Mouse (Mus musculus) embryonic facial prominence, embryonic 11.5 days (tissue): ENCODE measurements around the gene Rabepk. TPM values are rescaled to one million over a fixed set of nuclear protein-coding genes. Genes with fewer than 3 reads are reported as not detected.
"Not testable (repeated sequence)": the region's sequence is repeated elsewhere in the genome, so short reads cannot be mapped to it uniquely, and the experiment has no call there.

Experiments
- ATAC-seq: fragments of 200-750 bp; cut with Nextera tagmentation; replicated peaks from 2 replicates; pipeline ENCODE4 v1.8.0; 2017; ENCODE audit warnings: low read depth; ENCODE audit not compliant: insufficient number of reproducible peaks, low FRiP score, low TSS enrichment
- DNase-seq: peaks from one replicate; pipeline ENCODE4 v3.0.0-alpha.2; 2015; ENCODE audit warnings: low spot score
- H3K27ac ChIP-seq: fragments of 300-500 bp; sonication (generic); replicated peaks from 2 replicates; pipeline ENCODE4 v1.5.1; 2014; ENCODE audit warnings: mild to moderate bottlenecking, low read depth, low read length, control low read depth
- H3K27me3 ChIP-seq: fragments of 300-500 bp; sonication (generic); 2 replicates; pipeline ENCODE4 v1.6.1; 2014; ENCODE audit warnings: mild to moderate bottlenecking, low read length, moderate library complexity, mixed read lengths; ENCODE audit not compliant: control insufficient read depth, insufficient read depth
- H3K36me3 ChIP-seq: fragments of 300-500 bp; sonication (generic); replicated peaks from 2 replicates; pipeline ENCODE4 v1.6.1; 2014; ENCODE audit warnings: low read depth, mild to moderate bottlenecking, low read length, moderate library complexity, mixed read lengths; ENCODE audit not compliant: control insufficient read depth, insufficient read depth
- H3K4me1 ChIP-seq: fragments of 300-500 bp; sonication (generic); 2 replicates; pipeline ENCODE4 v1.6.1; 2014; ENCODE audit warnings: low read length, mixed read lengths; ENCODE audit not compliant: control insufficient read depth, insufficient read depth
- H3K4me2 ChIP-seq: fragments of 300-500 bp; sonication (generic); 2 replicates; pipeline ENCODE4 v1.6.1; 2014; ENCODE audit warnings: low read depth, mild to moderate bottlenecking, control low read depth, low read length, moderate library complexity
- H3K4me3 ChIP-seq: fragments of 300-500 bp; sonication (generic); 2 replicates; pipeline ENCODE4 v1.5.1; 2014; ENCODE audit warnings: low read depth, low read length, control low read depth
- H3K9ac ChIP-seq: fragments of 300-500 bp; sonication (generic); replicated peaks from 2 replicates; pipeline ENCODE4 v1.6.1; 2014; ENCODE audit warnings: mild to moderate bottlenecking, control low read depth, low read length
- H3K9me3 ChIP-seq: fragments of 300-500 bp; sonication (generic); replicated peaks from 2 replicates; pipeline ENCODE4 v1.6.1; 2016; ENCODE audit warnings: mild to moderate bottlenecking, low read length, inconsistent platforms, mixed read lengths; ENCODE audit not compliant: control insufficient read depth
- WGBS: fragments of 180-500 bp; shearing (Covaris S2); extraction: QIAGEN DNeasy Blood & Tissue Kit; methylation state at CpG from one replicate; pipeline ENCODE4 v1.1.7; 2014; 5-methylcytosine and 5-hydroxymethylcytosine counted together
- polyA plus RNA-seq: library from polyadenylated mRNA; unstranded; fragments of >200 nt; fragmentation: Nextera tagmentation; extraction: Ambion mirVana; gene quantifications from 2 replicates; pipeline ENCODE4 v1.2.1, GENCODE M21; 2014

The Rabepk gene
- polyA plus RNA-seq, 1 experiment from 2014 or later, result 40.2 TPM

GRCm38 (mm10) chr2:34803746-34804145 lies 4.0 kb upstream of the Rabepk start:
- peak overlapping the region; percentile 7; the same call in 1 of the 2 replicates for H3K4me2 ChIP-seq
- no peak for DNase-seq
- ATAC-seq, result no peak
- H3K36me3 ChIP-seq, result no peaks in the 10 kb centered on the region
- H3K4me1 ChIP-seq, result no peaks in the 10 kb centered on the region
- WGBS, result 74% methylated on average over 3 of the region's 3 CpGs
- 0 out of 2 replicates have a peak overlapping the region, but pooled peaks have one; percentile 10 for H3K4me3 ChIP-seq
- no peaks in the 10 kb centered on the region for H3K9me3 ChIP-seq
- no peaks in the 10 kb centered on the region for H3K27me3 ChIP-seq
- no peak overlapping the region for H3K27ac ChIP-seq
- H3K9ac ChIP-seq, result no peak overlapping the region

GRCm38 (mm10) chr2:34802565-34803245 lies 3.0 kb upstream of the Rabepk start:
- not testable (repeated sequence) for H3K4me1 ChIP-seq, H3K27me3 ChIP-seq, H3K36me3 ChIP-seq, H3K9me3 ChIP-seq
- under 1% methylated on average over 21 of the region's 32 CpGs for WGBS
- Histone ChIP-seq H3K4me3 (peak overlapping the region; percentile 58), H3K4me2 (peak overlapping the region; percentile 53), H3K9ac (peak overlapping the region; percentile 76), H3K27ac (peak overlapping the region; percentile 65)
- peak; percentile 50 for ATAC-seq
- DNase-seq, result peak; percentile 22

DNA sequence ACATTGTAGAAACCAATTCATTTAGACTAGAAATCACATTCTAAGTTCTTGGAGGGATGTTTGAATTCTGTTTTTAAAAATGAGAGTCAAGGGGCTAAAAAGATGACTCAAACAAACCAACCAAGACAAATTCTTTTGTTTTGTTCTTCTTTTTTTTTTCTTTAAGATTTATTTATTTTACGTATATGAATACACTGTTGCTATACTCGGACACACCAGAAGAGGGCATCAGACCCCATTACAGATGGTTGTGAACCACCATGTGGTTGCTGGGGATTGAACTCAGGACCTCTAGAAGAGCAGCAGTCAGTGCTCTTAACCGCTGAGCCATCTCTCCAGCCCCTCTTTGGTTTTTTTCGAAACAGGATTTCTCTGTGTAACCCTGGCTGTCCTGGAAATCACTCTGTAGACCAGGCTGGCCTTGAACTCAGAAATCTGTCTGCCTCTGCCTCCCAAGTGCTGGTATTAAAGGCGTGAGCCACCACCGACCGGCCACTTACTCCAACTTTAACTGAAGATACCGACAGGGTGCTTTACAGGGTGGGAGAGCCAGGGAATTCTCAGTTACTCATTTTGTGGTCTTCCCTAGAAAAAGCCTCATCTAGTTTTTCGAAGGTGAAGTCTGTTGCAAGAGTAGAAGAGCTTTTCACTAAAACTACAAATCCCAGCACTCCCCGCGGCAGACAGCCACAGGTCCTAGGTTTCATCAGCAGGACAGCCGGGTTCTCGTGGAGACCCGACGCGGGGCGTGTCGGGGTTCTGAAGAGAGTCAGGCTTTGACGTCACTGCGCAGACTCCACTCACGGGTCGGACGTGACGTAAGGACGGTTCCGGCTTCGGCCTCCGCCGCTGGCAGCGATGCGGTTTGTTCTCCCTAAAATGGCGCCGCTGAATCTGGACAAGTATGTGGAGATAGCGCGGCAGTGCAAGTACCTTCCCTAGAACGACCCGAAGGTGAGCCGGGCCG lies 2.1 kb upstream of the Rabepk start:
- Histone ChIP-seq H3K27me3 (no peaks in the 10 kb centered on the region), H3K4me2 (peak overlapping the region; percentile 30; the same call in 1 of the 2 replicates), H3K36me3 (no peaks in the 10 kb centered on the region), H3K4me3 (peak overlapping the region; percentile 58), H3K9ac (peak overlapping the region; percentile 76), H3K9me3 (no peaks in the 10 kb centered on the region), H3K27ac (peak overlapping the region; percentile 65), H3K4me1 (no peaks in the 10 kb centered on the region)
- ATAC-seq (peak; percentile 95), DNase-seq (peak; percentile 100)
- 5% methylated on average over 39 of the region's 39 CpGs for WGBS

DNA sequence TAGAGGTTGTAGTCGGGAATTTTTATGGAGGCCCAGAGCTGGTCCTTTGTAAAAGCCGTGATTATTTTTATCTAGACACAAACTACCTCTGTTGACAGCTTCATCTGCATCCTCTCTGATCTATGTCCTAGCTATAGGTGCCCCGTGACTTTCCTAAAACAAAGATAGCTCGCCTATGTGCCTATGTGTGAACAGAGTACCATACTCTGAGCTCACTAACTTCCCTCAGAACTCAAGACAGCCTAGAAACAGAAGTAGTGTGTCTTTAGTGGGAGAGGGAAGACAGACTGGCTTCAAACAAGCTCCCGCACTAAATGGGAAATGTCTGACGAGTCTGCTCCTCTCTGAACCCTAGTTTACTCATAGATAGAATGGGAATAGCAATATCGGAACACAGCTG lies 659 bp upstream of the Rabepk start:
- ATAC-seq (no peak), DNase-seq (no peak)
- H3K9ac ChIP-seq, result no peak overlapping the region
- H3K4me1 ChIP-seq, result no peaks in the 10 kb centered on the region
- H3K9me3 ChIP-seq, result no peaks in the 10 kb centered on the region
- no peaks in the 10 kb centered on the region for H3K27me3 ChIP-seq
- H3K4me3 ChIP-seq, result no peak overlapping the region
- no peak overlapping the region for H3K4me2 ChIP-seq
- 82% methylated on average over 7 of the region's 7 CpGs for WGBS
- no peaks in the 10 kb centered on the region for H3K36me3 ChIP-seq
- no peak overlapping the region for H3K27ac ChIP-seq

GRCm38 (mm10) chr2:34795426-34795825 lies 4.3 kb downstream of the Rabepk start:
- no peak overlapping the region for H3K4me2 ChIP-seq
- H3K4me1 ChIP-seq, result no peaks in the 10 kb centered on the region
- H3K4me3 ChIP-seq, result no peak overlapping the region
- no peak for DNase-seq
- H3K9ac ChIP-seq, result no peak overlapping the region
- H3K27ac ChIP-seq, result no peak overlapping the region
- 89% methylated on average over 7 of the region's 7 CpGs for WGBS
- H3K36me3 ChIP-seq, result no peaks in the 10 kb centered on the region; the same call in 1 of the 2 replicates
- H3K27me3 ChIP-seq, result no peaks in the 10 kb centered on the region
- ATAC-seq, result no peak
- no peaks in the 10 kb centered on the region for H3K9me3 ChIP-seq

GRCm38 (mm10) chr2:34794511-34794910 lies 5.2 kb downstream of the Rabepk start:
- no peak overlapping the region for H3K4me2 ChIP-seq
- DNase-seq (no peak), ATAC-seq (no peak)
- no peaks in the 10 kb centered on the region; the same call in 1 of the 2 replicates for H3K36me3 ChIP-seq
- no peak overlapping the region for H3K4me3 ChIP-seq
- 92% methylated on average over 2 of the region's 2 CpGs for WGBS
- H3K9me3 ChIP-seq, result no peaks in the 10 kb centered on the region
- H3K27ac ChIP-seq, result no peak overlapping the region
- H3K9ac ChIP-seq, result no peak overlapping the region
- H3K27me3 ChIP-seq, result no peaks in the 10 kb centered on the region
- no peaks in the 10 kb centered on the region for H3K4me1 ChIP-seq

DNA sequence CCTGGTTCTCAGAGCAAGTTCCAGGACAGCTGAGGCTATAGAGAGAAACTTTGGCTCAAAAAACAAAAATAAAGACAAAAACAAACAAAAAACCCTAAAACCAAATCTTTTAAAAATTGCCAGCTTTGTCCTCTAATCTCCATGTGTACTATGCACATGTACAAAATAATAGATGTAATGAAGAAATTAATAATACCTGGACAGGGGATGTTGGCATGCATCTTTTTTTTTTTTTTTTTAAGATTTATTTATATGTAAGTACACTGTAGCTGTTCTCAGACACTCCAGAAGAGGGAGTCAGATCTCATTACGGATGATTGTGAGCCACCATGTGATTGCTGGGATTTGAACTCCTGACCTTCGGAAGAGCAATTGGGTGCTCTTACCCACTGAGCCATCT lies 7.2 kb downstream of the Rabepk start:
- H3K27me3 ChIP-seq, ATAC-seq, H3K27ac ChIP-seq, H3K9ac ChIP-seq, H3K9me3 ChIP-seq, DNase-seq, H3K4me2 ChIP-seq, H3K36me3 ChIP-seq, H3K4me3 ChIP-seq, H3K4me1 ChIP-seq: not testable (repeated sequence)
- 87% methylated on average over 2 of the region's 2 CpGs for WGBS

DNA sequence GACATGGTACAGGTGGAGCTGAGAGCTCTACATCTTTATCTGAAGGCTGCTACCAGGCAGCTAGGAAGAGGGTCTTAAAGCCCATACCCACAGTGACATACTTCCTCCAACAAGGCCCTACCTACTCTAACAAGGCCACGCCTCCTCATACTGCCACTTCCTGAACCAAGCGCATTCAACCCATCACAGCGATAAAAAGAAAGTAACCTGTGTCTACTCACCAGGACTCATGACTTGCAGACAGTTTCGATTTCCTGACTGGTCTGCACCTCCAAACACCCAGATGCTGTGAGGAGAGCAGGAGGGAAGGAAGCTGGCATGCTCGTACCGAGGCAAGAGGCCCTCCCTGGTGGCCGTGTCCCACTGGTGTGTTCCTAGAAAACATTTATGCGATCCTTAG lies 9.4 kb downstream of the Rabepk start:
- Histone ChIP-seq H3K4me2 (no peak overlapping the region), H3K36me3 (no peaks in the 10 kb centered on the region; the same call in 1 of the 2 replicates), H3K4me3 (no peak overlapping the region), H3K27ac (no peak overlapping the region), H3K9me3 (no peaks in the 10 kb centered on the region), H3K27me3 (no peaks in the 10 kb centered on the region), H3K4me1 (no peaks in the 10 kb centered on the region), H3K9ac (no peak overlapping the region)
- 87% methylated on average over 8 of the region's 8 CpGs for WGBS
- DNase-seq (no peak), ATAC-seq (no peak)
